Mouse (Mus musculus) limb, embryonic 14.5 days (tissue): ENCODE results near the gene Lyg1. TPM values are rescaled to one million over a fixed set of nuclear protein-coding genes. Genes with fewer than 3 reads are reported as not detected.
"Not testable (repeated sequence)": the region's sequence is repeated elsewhere in the genome, so short reads cannot be mapped to it uniquely, and the experiment has no call there.

Experiments used
- ATAC-seq: fragments of 200-750 bp; cut with Nextera tagmentation; 2 replicates; pipeline ENCODE4 v1.8.0; 2017; ENCODE audit warnings: low read depth, moderate number of reproducible peaks, moderate TSS enrichment; ENCODE audit not compliant: low FRiP score
- DNase-seq: peaks from one replicate; pipeline ENCODE4 v3.0.0-alpha.2; 2015; ENCODE audit warnings: low spot score
- H3K27ac ChIP-seq: fragments of 300-500 bp; sonication (generic); replicated peaks from 2 replicates; pipeline ENCODE4 v1.5.1; 2014; ENCODE audit warnings: low read depth, mild to moderate bottlenecking, low read length, moderate library complexity, mixed read lengths
- H3K27me3 ChIP-seq: fragments of 300-500 bp; sonication (generic); 2 replicates; pipeline ENCODE4 v1.6.1; 2014; ENCODE audit warnings: low read length, mixed read lengths; ENCODE audit not compliant: control insufficient read depth, insufficient read depth
- H3K36me3 ChIP-seq: fragments of 300-500 bp; sonication (generic); 2 replicates; pipeline ENCODE4 v1.6.1; 2014; ENCODE audit warnings: mild to moderate bottlenecking, low read length, moderate library complexity, mixed read lengths; ENCODE audit not compliant: control insufficient read depth, insufficient read depth
- H3K4me1 ChIP-seq: fragments of 300-500 bp; sonication (generic); 2 replicates; pipeline ENCODE4 v1.6.1; 2014; ENCODE audit warnings: antibody characterized with exemption, low read length, mixed read lengths; ENCODE audit not compliant: control insufficient read depth, insufficient read depth
- H3K4me2 ChIP-seq: fragments of 300-500 bp; sonication (generic); replicated peaks from 2 replicates; pipeline ENCODE4 v1.6.1; 2014; ENCODE audit warnings: low read depth, mild to moderate bottlenecking, low read length, moderate library complexity; ENCODE audit not compliant: severe bottlenecking
- H3K4me3 ChIP-seq: fragments of 300-500 bp; sonication (generic); replicated peaks from 2 replicates; pipeline ENCODE4 v1.5.1; 2014; ENCODE audit warnings: low read length
- H3K9ac ChIP-seq: fragments of 300-500 bp; sonication (generic); 2 replicates; pipeline ENCODE4 v1.6.1; 2014; ENCODE audit warnings: mild to moderate bottlenecking, low read depth, low read length, moderate library complexity; ENCODE audit not compliant: severe bottlenecking
- H3K9me3 ChIP-seq: fragments of 300-500 bp; sonication (generic); 2 replicates; pipeline ENCODE4 v1.6.1; 2016; ENCODE audit warnings: low read length; ENCODE audit not compliant: control insufficient read depth
- POLR2A ChIP-seq: fragments of 200-500 bp; IDR thresholded peaks from 2 replicates; pipeline ENCODE4 v1.8.0; 2012; ENCODE audit warnings: inconsistent platforms, mild to moderate bottlenecking, moderate library complexity, borderline replicate concordance; ENCODE audit not compliant: insufficient read depth, insufficient read length; ENCODE audit errors: extremely low read depth
- WGBS: fragments of 180-500 bp; shearing (Covaris S2); extraction: QIAGEN DNeasy Blood & Tissue Kit; methylation state at CpG from one replicate; pipeline ENCODE4 v1.1.7; 2014; 5-methylcytosine and 5-hydroxymethylcytosine counted together
- polyA plus RNA-seq, 2 experiments: library from polyadenylated mRNA; depleted of rRNA in 1 of 2; stranded (reverse) in 1 of 2; unstranded in 1 of 2; fragments of >200 nt; fragmentation: Nextera tagmentation in 1 of 2; extraction: Ambion mirVana in 1 of 2; gene quantifications; 2 replicates each; pipeline versions ENCODE4 v1.2.1 to v1.2.3; 2012 to 2014

The Lyg1 gene
- polyA plus RNA-seq, 2 experiments, result not detected

GRCm38 (mm10) chr1:37985764-37986323 lies 28.3 kb upstream of the Lyg1 start:
- ATAC-seq (no peak), DNase-seq (no peak)
- no peak overlapping the region for H3K4me3 ChIP-seq
- no peak overlapping the region for H3K9ac ChIP-seq
- no peak for TF ChIP-seq POLR2A
- no peaks in the 10 kb centered on the region for H3K9me3 ChIP-seq
- peaks cover 50% of the 10 kb centered on the region for H3K36me3 ChIP-seq
- WGBS, result 80% methylated on average over 9 of the region's 9 CpGs
- no peaks in the 10 kb centered on the region for H3K4me1 ChIP-seq
- no peak overlapping the region for H3K4me2 ChIP-seq
- no peak overlapping the region for H3K27ac ChIP-seq
- no peaks in the 10 kb centered on the region for H3K27me3 ChIP-seq

- no peak for TF ChIP-seq POLR2A
- no peak for ATAC-seq
- no peak for DNase-seq
- Histone ChIP-seq H3K4me3 (no peak overlapping the region), H3K27me3 (no peaks in the 10 kb centered on the region), H3K36me3 (peaks cover 38% of the 10 kb centered on the region), H3K4me1 (no peaks in the 10 kb centered on the region), H3K4me2 (no peak overlapping the region), H3K9me3 (no peaks in the 10 kb centered on the region), H3K9ac (no peak overlapping the region), H3K27ac (no peak overlapping the region)
- 90% methylated on average over 1 of the region's 1 CpGs for WGBS
These were observed 26.8 kb upstream of the Lyg1 start for GRCm38 (mm10) chr1:37984326-37984725.

- no peak for TF ChIP-seq POLR2A
- DNase-seq (no peak), ATAC-seq (no peak)
- Histone ChIP-seq H3K27ac (no peak overlapping the region), H3K9ac (no peak overlapping the region), H3K4me3 (no peak overlapping the region), H3K27me3 (no peaks in the 10 kb centered on the region), H3K4me1 (no peaks in the 10 kb centered on the region), H3K9me3 (no peaks in the 10 kb centered on the region), H3K36me3 (no peaks in the 10 kb centered on the region), H3K4me2 (no peak overlapping the region)
- WGBS, result 80% methylated on average over 7 of the region's 7 CpGs
These were observed 19.7 kb upstream of the Lyg1 start for GRCm38 (mm10) chr1:37977303-37977702.

DNA sequence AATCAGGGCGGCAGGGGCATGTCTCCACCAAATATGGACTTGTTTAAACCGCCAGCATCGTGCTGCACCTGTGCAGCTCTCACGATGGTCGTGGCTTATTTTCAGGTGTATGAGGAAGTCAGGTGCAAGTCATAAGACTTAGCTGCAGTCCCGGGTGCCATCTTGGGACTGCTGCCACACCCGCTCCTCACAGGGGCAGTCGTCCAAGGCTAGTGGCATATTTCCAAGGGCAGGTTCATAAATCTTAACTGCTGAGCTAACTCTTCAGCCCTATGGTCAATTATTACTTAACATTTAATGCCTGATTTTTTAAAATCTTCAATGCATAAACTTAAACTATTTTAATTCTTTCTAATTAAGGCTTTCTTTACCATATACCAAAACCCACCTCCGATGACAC lies 19.1 kb upstream of the Lyg1 start:
- ATAC-seq, H3K4me3 ChIP-seq, H3K27me3 ChIP-seq, H3K9me3 ChIP-seq, H3K4me2 ChIP-seq, DNase-seq, H3K27ac ChIP-seq, H3K36me3 ChIP-seq, H3K9ac ChIP-seq, H3K4me1 ChIP-seq: not testable (repeated sequence)
- WGBS, result 60% methylated on average over 9 of the region's 9 CpGs

DNA sequence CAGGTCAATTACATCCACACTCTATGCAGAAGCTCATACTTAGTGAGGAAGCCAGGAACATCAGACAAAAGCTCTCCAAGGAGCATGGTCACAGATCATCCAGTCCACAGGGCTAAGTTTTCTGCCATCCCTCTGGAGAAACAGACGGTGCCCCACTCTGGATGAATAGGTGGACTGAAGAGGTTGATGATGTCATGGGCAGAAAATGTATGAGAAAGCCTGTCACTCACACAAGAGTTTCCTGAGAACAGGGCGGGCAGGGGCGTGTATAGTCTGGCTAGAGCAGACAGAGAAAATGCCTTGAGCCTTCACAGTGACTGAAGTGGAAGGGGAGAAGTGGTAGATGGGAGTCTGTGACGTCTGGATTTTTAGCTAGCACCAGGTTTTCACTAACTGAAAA lies 14.0 kb upstream of the Lyg1 start:
- Histone ChIP-seq H3K27me3 (no peaks in the 10 kb centered on the region), H3K9me3 (no peaks in the 10 kb centered on the region), H3K27ac (no peak overlapping the region), H3K36me3 (no peaks in the 10 kb centered on the region), H3K9ac (no peak overlapping the region), H3K4me1 (no peaks in the 10 kb centered on the region), H3K4me2 (no peak overlapping the region), H3K4me3 (no peak overlapping the region)
- DNase-seq, result no peak
- no peak for TF ChIP-seq POLR2A
- 59% methylated on average over 4 of the region's 4 CpGs for WGBS
- ATAC-seq, result no peak

DNA sequence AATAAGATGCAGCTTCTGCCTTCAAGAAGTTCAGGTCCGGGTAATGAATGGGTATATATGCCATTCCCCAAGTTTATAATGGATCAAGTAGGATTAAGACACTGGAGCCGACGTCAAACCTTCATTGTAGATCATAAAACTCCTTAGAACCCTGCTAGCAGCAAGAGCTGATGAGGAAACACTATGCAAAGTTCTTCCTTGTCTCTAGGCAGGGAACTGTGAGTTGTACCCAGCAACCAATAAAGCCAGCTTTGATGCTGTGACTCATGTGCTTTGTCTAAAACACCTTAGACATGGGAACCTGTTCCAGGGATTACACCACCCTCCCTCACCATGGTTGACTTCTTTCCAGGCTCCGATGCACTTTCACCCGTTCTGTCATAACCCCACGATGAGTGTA lies 11.2 kb upstream of the Lyg1 start:
- Histone ChIP-seq H3K27me3 (no peaks in the 10 kb centered on the region), H3K4me2 (no peak overlapping the region), H3K4me1 (no peaks in the 10 kb centered on the region), H3K9ac (no peak overlapping the region), H3K36me3 (no peaks in the 10 kb centered on the region), H3K9me3 (no peaks in the 10 kb centered on the region), H3K4me3 (no peak overlapping the region), H3K27ac (no peak overlapping the region)
- 77% methylated on average over 6 of the region's 6 CpGs for WGBS
- ATAC-seq (no peak), DNase-seq (no peak)
- no peak for TF ChIP-seq POLR2A
